Mouse (Mus musculus) cerebellum, adult 11-12 months (tissue): ENCODE measurements at regions not wholly inside any gene's neighbourhood (a gene's known extent, or its start where the extent isn't known, plus 50 kb on each side); places are given as distances from the start of the nearest gene placed in this dataset.

ENCODE experiments used
- DNase-seq: peaks from one replicate; pipeline ENCODE4 v3.0.0; 2022

DNA sequence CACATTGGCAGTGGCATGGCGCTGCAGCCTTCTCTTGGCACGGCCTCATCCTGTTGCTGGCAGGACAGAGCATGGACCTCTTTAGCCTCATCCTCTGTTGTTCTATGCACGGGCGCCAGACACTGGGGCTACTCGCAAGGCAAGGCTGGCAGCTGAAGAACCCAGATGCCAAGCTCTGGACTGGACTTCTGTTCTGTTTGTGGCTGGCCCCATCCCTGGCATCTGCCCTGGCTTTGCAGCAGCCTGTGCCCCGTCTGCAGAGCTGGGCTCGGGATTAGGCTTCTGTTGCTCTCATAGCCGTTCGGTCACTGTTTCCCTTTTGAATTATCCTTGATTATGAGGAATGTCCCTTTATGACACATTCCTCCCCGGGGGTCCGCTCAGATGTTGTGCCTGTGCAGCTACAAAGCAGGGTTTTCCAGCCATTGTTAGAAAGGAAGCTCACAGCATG is 214.6 kb upstream of the Tbc1d5 start:
- DNase-seq: peak; percentile 18

DNA sequence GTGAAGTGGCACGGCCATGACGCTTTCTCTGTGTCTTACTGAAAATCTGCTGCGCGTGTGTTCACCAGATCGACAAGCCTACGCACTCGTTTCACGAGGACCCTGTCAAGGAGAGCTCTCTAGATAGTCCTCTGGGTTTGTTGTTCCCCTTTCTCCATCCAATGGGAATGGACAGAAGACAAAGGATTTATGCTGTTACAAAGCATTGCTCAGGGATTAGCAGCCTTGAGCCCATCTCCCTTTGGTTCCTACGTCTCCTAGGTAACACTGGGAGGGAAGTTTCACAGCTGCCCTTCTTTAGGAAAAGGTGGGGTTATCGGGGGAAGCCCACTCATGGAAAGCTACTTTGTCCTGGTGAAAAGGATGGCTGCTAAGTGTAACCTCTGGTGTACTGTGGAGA is 212.7 kb upstream of the Tbc1d5 start:
- no peak for DNase-seq

DNA sequence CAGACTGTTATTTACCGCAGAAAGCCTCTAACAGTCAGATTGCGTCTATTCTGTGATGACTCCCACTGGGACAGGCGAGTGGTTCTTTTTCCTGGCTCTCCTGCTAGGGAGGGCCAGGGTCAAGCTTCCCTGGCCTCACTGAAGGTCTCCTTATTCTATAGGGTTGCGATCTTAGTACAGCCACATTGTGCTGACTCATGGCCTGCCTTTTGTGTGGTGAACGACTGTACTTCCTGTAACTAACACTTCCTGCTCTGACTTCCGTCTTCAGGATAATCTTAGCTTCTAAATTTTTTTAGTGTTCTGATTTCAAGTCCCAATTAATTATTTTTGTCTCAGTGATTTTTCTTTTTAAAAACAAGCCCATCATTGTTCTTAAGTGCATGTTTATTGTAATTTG is 203.4 kb upstream of the Tbc1d5 start:
- no peak for DNase-seq

GRCm38 (mm10) chr17:51371937-51372479 is 192.9 kb upstream of the Tbc1d5 start:
- no peak for DNase-seq

DNA sequence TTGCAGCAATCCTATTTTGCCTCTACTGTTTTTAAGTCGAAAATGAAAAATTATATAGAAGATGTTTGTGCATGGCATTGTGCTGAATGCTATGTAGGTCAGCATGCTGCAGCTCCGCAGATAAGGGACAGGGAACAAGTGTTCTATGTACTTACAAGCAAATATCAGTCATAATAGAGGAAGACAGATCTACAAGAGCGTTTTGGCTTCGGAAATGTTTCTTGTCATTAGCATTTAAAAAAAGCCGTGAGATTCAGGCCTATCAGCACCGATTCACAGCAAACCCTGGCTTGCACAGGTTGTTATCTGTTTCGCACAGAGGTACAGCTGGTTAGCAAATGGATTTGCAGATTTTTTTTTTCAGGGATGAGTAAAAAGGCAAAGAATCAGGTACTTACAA is 191.8 kb upstream of the Tbc1d5 start:
- DNase-seq: no peak

DNA sequence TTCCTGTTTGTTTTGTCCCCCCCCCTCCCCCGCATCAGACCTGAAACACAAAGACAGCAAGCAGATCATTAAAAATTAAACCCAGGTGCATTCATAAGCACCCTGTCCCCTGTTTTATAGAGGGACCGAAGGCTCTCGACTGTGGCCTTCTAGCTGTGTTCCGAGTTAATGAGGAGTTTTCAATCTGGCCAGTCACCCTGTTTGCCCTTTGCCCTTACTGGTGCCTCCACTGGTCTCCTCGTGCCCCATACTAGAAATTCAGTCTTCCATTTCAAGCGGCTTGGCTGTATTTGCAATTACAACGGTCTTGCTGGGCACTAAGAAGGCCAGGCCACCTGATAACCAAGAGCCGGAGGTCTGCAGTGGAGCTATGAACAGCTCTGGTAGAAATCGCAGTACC is 190.9 kb upstream of the Tbc1d5 start:
- DNase-seq: no peak

DNA sequence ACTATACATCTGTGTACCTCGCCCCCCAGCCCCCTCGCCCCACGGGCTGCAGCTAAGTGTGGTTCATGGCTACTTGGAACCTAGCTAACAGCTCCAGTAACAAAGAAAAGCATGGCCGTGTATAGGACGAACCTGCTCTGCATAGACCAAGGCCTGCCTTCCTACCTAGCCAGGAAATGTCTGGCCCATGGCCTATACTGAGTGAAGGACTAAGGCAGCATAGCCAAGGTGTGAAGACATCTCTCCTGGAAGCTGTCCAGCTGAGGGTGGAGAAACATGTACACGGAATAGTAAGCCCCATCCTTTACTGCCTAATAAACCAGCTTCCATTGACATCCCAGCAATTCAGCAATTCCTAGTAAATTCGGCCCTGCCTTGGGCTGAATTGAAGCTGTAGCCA is 183.6 kb upstream of the Tbc1d5 start:
- DNase-seq: no peak

- DNase-seq: no peak
These were observed 183.1 kb upstream of the Tbc1d5 start for GRCm38 (mm10) chr17:51362271-51362670.

DNA sequence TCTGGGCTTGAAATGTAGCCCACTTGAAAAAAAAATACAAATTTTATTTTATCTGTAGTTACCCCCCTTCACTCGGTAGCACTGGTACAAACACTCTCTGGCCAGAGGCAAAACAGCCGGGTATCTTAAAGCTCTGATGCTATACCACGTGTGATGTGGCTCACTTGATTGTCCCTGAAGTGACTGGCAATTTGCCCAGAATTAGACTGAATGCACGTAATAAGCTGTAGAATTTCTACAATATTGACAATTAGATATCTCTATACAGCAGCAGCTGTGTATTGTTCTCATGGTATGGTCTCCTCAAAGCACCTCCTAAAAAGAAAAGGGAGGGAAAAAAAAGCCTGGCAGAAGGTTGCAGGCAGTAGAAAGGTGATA is 179.2 kb upstream of the Tbc1d5 start:
- DNase-seq: no peak

- no peak for DNase-seq
These were observed 178.7 kb upstream of the Tbc1d5 start for GRCm38 (mm10) chr17:51357690-51358361.

- no peak for DNase-seq
These were observed 177.3 kb upstream of the Tbc1d5 start for GRCm38 (mm10) chr17:51356447-51356846.

DNA sequence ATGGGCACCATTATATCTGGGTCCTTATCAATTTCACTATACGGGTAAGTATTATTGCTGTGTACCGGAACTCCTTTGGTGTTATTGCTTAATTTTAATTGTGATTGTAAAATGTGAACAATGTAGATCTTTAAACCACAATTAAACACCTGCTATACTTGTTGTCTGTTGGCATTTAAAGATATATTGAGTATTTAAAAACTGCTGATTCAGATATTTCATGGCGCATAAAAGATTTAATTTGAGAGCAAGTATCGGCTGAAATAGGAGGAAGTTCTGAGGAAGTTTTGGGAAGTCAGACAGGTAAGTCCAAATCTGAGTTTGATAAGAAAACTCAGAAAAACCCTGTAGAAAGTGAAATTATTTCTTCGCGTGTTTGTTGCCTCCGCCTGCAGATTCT is 142.7 kb upstream of the Tbc1d5 start:
- DNase-seq: no peak

- DNase-seq: peak; percentile 19
These were observed 141.9 kb upstream of the Tbc1d5 start for GRCm38 (mm10) chr17:51321025-51321424.

DNA sequence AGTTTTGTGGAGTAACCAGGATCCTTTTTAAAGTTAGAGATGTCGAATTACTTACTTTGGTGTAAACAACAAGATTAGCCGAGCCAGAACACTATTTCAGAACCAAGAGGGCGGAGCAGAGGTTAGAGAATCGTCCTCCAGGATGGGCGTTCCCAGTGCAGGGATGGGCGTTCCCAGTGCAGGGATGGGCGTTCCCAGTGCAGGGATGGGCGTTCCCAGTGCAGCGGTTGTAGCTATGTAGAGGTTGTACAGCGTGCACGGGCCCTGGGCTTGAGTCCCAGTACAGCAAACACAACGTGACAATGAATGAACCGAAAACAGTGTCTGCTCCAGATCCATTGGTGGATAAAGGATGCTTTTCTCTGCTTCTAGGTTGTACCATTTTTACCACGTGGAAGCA is 125.8 kb upstream of the Tbc1d5 start:
- DNase-seq: no peak

DNA sequence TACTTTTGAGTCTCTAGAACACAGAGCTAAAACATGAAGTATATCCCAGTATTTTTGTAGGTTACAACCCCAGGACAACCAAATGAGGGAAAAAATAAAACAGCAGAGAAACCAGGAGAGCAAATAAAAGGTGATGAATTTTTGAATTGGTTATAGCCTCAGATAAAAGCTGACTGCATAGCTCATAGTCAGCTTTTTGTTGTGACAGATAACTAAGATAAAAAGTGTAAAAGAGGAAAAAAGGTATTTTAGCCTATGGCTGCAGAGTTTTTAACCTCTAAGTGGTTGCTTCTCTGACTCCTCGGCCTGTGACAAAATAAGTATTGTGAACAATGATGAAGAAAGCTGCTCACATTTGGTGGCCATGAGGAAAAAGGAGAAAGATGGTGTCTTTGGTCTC is 111.6 kb upstream of the Tbc1d5 start:
- DNase-seq: no peak

GRCm38 (mm10) chr17:51288751-51289150 is 109.6 kb upstream of the Tbc1d5 start:
- DNase-seq: peak; percentile 5

- DNase-seq: no peak
These were observed 108.7 kb upstream of the Tbc1d5 start for GRCm38 (mm10) chr17:51287878-51288277.

DNA sequence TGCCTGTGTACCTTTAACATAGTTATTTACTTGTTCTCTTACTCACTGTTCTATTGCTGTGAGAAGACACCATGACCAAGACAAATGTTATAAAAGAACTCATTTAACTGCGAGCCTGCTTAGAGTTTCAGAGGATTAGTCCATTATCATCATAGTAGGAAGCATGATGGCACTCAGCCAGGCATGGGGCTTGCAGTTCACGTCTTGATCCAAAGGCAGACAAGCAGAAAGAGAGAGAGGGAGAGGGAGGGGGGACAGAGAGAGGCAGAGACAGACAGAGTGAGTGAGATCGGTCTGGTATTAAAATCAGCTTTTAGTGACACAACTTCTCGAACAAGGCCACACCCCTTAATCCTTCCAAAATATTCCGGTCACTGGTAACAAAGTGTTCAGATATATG is 106.2 kb upstream of the Tbc1d5 start:
- no peak for DNase-seq

- DNase-seq: no peak
These were observed 99.6 kb upstream of the Tbc1d5 start for GRCm38 (mm10) chr17:51278771-51279170.

DNA sequence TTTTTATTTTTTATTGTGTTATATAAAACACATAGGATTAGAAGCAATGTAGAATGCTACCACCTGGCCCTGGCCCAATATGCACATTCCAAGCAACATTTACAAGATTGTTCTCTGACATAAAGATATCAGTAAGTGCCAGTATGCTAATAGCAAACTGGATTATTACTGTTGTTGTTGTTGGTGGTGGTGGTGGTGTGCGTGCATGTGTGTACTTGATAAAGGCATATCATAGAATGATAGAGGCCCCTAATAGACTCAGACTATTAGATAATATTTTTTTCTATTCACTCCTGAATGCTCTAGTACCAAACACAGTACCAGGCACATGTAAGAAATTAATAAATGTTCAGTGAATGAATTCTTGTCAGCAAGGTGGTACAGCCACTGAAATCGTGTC is 98.9 kb upstream of the Tbc1d5 start:
- DNase-seq: no peak

- no peak for DNase-seq
These were observed 98.0 kb upstream of the Tbc1d5 start for GRCm38 (mm10) chr17:51277161-51277560.

DNA sequence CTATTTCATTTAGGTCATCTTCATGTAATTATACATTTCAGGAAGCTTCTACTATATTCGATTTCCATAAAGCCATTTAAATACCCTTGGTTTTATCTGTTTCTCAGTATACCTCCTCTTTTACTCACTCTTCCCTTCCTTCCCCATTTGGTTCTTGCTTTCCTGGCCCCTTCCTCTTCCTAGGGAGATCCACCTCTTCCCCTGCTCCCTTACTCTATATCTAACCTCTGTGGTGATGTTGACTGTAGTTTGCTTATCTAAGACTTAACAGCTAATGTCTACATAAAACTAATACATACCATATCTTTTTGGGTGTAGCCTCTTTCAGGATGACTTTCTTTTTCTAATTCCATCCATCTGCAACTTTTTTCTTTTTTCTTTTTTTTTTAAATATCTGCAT is 92.9 kb upstream of the Tbc1d5 start:
- DNase-seq: no peak

- no peak for DNase-seq
These were observed 83.8 kb upstream of the Tbc1d5 start for GRCm38 (mm10) chr17:51262946-51263345.

DNA sequence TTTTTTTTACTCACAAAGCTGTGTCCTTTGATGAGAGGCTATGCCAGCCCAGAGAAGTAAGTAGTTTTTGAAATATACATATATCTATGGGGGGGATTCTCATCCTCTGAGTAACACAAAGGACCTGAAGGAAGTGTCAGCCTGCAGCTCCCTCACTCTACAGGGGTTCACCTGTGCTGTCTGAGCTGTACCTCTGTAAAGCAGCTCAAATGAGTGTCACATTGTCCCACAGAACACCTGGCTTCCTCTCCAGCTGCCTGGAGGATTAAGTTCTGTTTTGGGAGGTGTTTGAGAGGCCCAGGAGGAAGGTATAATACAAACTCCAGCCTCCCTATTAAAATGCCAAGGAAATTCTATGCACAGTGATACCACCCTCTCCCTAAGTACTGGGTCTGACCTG is 83.3 kb upstream of the Tbc1d5 start:
- no peak for DNase-seq

- no peak for DNase-seq
These were observed 79.2 kb upstream of the Tbc1d5 start for GRCm38 (mm10) chr17:51258316-51258715.
